Mouse (Mus musculus) inflammation-experienced regulatory T-cells, adult 16 weeks (primary cell): Measurements from ENCODE around the gene Gabrb1. TPM values are rescaled to one million over a fixed set of nuclear protein-coding genes. Genes with fewer than 3 reads are reported as not detected.

Experiments
- polyA plus RNA-seq: library from polyadenylated mRNA; unstranded; fragments of 100-300 nt; shearing (Covaris generic); gene quantifications from one replicate; pipeline ENCODE4 v1.2.1, GENCODE M21; 2017

Gabrb1 gene
- 0.05 TPM for polyA plus RNA-seq

DNA sequence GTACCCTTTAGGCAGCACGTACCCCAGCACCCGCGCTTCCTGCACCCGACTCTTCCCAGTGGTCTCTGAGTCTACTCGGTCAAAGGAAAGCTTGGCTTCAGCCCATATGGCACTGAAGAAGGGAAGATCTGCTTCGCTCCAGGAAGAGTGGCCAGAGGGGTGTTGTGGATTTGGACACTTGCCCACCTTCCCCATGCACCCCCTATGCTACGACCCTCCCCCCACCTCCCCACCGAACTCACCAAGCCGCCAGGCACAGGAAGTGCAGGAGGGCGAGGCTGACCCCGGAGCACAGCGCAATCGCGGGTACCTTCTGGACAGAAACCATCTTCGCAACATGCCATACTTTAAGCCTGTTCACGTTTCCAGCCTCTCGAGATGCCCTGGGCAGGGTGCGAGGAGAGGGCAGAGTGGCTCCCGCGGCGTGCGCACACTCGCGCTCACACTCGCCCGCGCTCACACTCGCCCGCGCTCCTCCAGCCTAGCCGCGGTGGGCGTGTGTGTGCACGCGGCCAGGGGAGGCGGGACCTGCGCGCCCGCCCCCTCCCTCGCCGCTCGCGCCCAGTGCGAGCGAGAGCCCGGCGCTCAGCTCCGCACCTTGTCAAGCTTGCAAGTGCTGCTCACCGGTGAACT, at the start of gene Gabrb1:
Gabrb1 (plus strand) TSS at position 632 of the 633 bp plus-strand sequence.

DNA sequence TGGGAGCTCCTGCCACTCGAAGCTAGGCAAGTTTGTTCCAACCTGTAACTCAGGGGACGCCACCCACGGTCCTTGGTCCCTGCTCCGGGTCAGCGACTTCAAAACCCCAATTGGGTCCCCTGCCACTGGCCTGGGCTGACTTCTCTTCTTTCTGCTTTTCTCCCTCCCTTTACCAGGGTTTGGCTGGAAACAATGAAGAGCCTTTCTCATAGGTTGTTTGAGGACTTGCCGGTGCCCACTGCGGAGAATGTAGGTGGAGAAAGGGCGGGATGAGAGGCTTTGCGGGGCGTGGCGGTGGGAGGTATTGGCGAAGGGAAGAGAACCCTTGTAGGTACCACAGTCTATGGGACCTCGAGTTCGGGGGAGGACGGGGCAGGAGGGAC, 193 bp downstream of the Gabrb1 start, which contains the start of gene Gabra4:
Gabra4 (minus strand) TSS at position 194 of the 383 bp plus-strand sequence.

DNA sequence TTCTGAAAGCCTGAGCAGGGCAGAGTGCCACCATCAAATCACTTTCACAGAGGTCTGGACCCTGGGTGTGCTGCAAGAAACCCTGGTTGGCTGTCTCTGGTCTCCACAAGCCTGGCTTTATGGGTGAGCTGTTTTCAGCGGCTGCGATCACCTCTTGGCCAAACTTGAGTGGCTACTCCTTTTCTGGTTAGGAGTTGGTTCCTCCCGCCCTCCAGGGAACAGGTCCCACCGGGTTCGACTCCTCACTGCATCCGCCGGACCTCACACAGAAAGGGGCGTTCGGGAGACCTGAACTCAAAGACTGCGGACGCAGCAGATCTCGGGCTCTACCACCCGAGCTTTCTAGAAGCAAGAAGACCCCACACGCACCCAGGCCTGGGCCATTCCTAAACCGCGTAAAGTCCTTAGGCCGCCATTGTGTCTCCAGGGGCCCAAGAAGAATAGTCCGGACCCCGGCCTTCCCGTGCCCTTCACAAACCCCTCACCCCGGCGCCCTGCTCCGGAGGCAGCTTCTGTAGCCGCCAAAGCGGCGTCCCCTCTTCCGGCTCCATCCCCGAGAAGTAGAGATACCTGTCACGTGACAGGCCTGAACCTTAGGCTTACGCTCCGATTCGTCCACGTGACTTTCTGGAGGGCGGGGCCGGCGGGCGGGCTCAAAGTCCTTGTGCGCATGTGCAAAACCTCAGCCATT, 509.8 kb downstream of the Gabrb1 start, which contains the start of gene Commd8:
Commd8 (minus strand) TSS at position 596 of the 691 bp plus-strand sequence.

Other genes with a start within 250 kb of the Gabrb1 start
- not detected for gene Cox7b2, start 109.9 kb upstream of the Gabrb1 start, polyA plus RNA-seq
- gene Gabra4, start 195 bp downstream of the Gabrb1 start, polyA plus RNA-seq = not detected